Mouse (Mus musculus): ENCODE data around the gene Pbx1. TPM values are rescaled to one million over a fixed set of nuclear protein-coding genes. Genes with fewer than 3 reads are reported as not detected.
A peak's percentile ranks its signal among the peaks of the same experiment; 100 is the strongest.
"Not testable (repeated sequence)": the region's sequence is repeated elsewhere in the genome, so short reads cannot be mapped to it uniquely, and the experiment has no call there.

The Pbx1 gene
- 2.0 and 2.6 TPM in 2 replicates for polyA plus RNA-seq (2015; fragmentation: Nextera tagmentation; extraction: Ambion mirVana)

DNA sequence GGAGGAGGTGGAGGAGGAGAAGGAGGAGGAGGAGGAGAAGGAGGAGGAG lies at the start of gene Pbx1:
Gene Pbx1, minus strand, starts transcription at position 39 of the 49 bp plus-strand sequence.
- peaks cover 12% of the 10 kb centered on the region for H3K27me3 ChIP-seq
- not testable (repeated sequence) for H3K9me3 ChIP-seq (replicated peaks); ATAC-seq (ENCODE audit: insufficient read depth); H3K36me3 ChIP-seq (replicated peaks)
- H3K4me3 ChIP-seq (replicated peaks): peak within 1 kb of the TSS; percentile 65
- peak within 1 kb of the TSS; percentile 85 for H3K4me2 ChIP-seq
- H3K4me1 ChIP-seq (replicated peaks): peaks cover 15% of the 10 kb centered on the region
- peak within 1 kb of the TSS; percentile 50 for H3K9ac ChIP-seq
- peak within 1 kb of the TSS; percentile 66 for H3K27ac ChIP-seq (replicated peaks)

DNA sequence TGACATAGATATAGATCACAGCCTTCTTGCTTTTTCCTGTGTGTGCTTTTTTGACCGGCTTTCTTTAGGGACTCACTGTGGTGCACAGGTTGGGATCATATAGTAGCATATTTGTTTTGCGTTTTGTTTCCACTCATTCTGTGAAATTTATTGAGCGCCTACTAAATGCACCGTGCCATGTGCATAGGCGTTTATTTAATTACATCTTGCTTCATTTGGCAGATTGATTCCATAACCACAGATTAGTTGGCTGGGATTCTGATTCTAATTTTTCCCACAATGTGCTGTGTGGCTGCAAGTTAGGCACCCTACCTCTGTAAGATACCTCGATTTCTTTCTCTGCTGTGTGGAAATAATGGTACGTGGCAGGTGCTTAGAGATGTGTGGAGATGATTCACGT lies 47.6 kb upstream of the Pbx1 start:
- Histone ChIP-seq H3K9me3 (replicated peaks) (no peaks in the 10 kb centered on the region), H3K27ac (replicated peaks) (no peak overlapping the region), H3K4me2 (no peak overlapping the region), H3K27me3 (no peaks in the 10 kb centered on the region), H3K4me3 (replicated peaks) (no peak overlapping the region), H3K4me1 (replicated peaks) (no peaks in the 10 kb centered on the region), H3K9ac (no peak overlapping the region), H3K36me3 (replicated peaks) (no peaks in the 10 kb centered on the region)
- ATAC-seq (ENCODE audit: insufficient read depth): no peak
- WGBS (ENCODE audit: insufficient replicate concordance): 54% methylated on average over 8 of the region's 8 CpGs

DNA sequence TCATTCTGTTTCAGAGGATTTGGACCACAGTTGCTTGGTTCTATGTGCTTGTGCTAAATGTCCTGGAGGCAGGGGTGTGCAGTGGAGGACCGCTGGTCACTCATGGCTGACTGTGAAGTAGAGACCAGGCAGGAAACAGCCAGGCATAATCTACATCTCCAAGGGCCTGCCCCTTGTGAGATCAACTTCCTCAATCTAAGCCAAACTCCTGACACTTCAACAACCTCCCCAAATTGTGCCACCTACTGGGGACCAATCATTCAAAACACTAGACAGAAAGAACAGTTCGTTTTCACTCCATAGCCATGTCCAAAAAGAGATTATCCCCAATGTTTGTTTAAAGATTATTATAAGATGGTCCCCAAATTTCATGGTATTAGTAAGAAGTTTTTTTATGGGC lies 46.8 kb upstream of the Pbx1 start:
- no peak overlapping the region for H3K9ac ChIP-seq
- H3K36me3 ChIP-seq (replicated peaks): no peaks in the 10 kb centered on the region
- H3K9me3 ChIP-seq (replicated peaks): no peaks in the 10 kb centered on the region
- H3K4me1 ChIP-seq (replicated peaks): no peaks in the 10 kb centered on the region
- H3K4me2 ChIP-seq: no peak overlapping the region
- 20% methylated on average over 2 of the region's 2 CpGs for WGBS (ENCODE audit: insufficient replicate concordance)
- H3K4me3 ChIP-seq (replicated peaks): no peak overlapping the region
- H3K27ac ChIP-seq (replicated peaks): no peak overlapping the region
- H3K27me3 ChIP-seq: no peaks in the 10 kb centered on the region
- ATAC-seq (ENCODE audit: insufficient read depth): no peak

DNA sequence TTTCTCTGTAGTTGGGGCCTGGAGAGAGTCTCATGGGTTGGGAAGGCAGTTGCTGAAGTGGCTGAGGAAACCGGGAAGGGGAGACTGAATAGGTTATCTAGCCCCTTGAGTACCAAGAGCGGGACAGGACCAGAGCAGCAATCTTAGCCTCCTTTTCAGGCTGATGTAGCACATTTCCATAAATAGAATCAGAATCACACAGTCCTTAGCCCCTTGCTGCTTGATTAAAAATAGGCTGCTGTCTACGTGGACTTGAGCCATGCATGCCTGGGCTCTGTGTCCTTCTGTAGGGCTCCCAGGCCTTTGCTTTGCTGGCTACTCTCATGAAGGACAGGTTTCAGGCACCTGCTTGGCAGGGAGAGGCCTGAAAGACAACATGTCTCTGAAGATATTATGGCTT lies 44.8 kb upstream of the Pbx1 start:
- Histone ChIP-seq H3K27ac (replicated peaks) (no peak overlapping the region), H3K27me3 (no peaks in the 10 kb centered on the region), H3K9me3 (replicated peaks) (no peaks in the 10 kb centered on the region), H3K4me1 (replicated peaks) (no peaks in the 10 kb centered on the region), H3K4me2 (no peak overlapping the region), H3K4me3 (replicated peaks) (no peak overlapping the region), H3K36me3 (replicated peaks) (no peaks in the 10 kb centered on the region), H3K9ac (no peak overlapping the region)
- ATAC-seq (ENCODE audit: insufficient read depth): no peak
- 67% methylated on average over 3 of the region's 3 CpGs for WGBS (ENCODE audit: insufficient replicate concordance)

DNA sequence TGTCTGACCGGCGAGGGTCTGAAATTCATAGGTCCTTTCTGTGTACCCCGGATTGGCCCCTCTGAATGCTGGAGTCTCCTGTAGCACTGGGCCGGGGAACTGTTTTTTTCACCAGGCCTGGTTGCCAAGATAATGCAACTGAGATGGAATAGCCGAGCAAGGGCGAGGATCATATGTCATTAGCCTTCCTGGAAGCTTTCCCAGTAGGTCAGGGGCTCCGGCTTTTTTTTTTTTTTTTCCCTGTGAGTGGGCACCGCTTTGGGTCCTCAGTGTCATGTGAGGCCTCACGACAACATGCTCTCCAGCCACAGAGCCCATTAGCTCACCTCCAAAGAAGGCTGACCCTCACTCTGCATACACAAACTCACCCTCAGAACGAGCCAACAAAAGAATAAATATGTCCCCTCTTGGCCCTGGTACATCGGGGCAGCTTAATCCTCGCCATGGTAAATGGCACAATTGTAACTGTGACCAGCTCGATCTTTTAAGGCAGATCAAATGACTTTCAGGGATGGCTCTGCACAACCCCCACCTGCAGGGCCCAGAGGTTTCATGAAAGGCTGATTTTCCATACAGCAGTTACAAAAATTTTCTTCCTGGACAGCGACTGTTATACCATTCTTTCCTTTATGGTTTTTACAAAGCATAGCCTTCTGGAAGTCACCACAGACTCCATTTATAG lies 44.3 kb upstream of the Pbx1 start:
- no peaks in the 10 kb centered on the region for H3K36me3 ChIP-seq (replicated peaks)
- no peak overlapping the region for H3K27ac ChIP-seq (replicated peaks)
- H3K27me3 ChIP-seq: no peaks in the 10 kb centered on the region
- 63% methylated on average over 14 of the region's 14 CpGs for WGBS (ENCODE audit: insufficient replicate concordance)
- no peak overlapping the region for H3K4me3 ChIP-seq (replicated peaks)
- H3K9ac ChIP-seq: no peak overlapping the region
- no peaks in the 10 kb centered on the region for H3K4me1 ChIP-seq (replicated peaks)
- H3K4me2 ChIP-seq: no peak overlapping the region
- ATAC-seq (ENCODE audit: insufficient read depth): no peak
- no peaks in the 10 kb centered on the region for H3K9me3 ChIP-seq (replicated peaks)

DNA sequence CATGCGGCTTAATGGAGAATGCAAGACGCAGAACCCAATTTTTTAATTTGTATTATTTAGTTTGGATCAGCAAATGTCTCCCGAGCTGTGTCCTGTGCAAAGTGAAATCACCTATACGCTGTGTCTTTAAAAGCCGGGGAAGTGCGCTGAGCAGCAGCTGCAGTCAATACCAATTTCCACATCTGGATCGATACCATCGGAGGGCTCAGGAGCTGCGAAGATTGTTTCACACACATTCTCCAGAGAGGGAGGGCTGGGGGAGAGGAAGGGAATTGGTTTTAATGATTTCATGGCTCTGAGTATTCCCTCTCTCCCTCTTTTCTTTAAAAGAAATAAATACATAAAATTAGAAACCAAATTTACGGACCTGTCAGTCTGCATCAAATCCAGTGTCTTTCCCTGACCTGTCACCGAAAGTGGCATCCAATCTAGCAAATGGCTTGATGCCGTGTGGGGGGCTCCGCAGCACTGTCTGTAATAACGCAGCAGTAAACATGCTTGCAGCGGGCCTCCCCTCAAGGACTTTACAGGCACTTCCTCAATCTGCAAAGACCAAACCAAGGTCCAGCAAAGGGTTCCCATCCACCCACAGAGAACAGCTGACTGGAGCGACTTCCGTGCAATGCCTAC lies 43.6 kb upstream of the Pbx1 start:
- ATAC-seq (ENCODE audit: insufficient read depth): no peak
- no peaks in the 10 kb centered on the region for H3K36me3 ChIP-seq (replicated peaks)
- no peaks in the 10 kb centered on the region for H3K4me1 ChIP-seq (replicated peaks)
- H3K27me3 ChIP-seq: no peaks in the 10 kb centered on the region
- no peak overlapping the region for H3K4me3 ChIP-seq (replicated peaks)
- no peak overlapping the region for H3K27ac ChIP-seq (replicated peaks)
- H3K4me2 ChIP-seq: no peak overlapping the region
- WGBS (ENCODE audit: insufficient replicate concordance): 65% methylated on average over 17 of the region's 17 CpGs
- H3K9me3 ChIP-seq (replicated peaks): no peaks in the 10 kb centered on the region
- H3K9ac ChIP-seq: no peak overlapping the region

DNA sequence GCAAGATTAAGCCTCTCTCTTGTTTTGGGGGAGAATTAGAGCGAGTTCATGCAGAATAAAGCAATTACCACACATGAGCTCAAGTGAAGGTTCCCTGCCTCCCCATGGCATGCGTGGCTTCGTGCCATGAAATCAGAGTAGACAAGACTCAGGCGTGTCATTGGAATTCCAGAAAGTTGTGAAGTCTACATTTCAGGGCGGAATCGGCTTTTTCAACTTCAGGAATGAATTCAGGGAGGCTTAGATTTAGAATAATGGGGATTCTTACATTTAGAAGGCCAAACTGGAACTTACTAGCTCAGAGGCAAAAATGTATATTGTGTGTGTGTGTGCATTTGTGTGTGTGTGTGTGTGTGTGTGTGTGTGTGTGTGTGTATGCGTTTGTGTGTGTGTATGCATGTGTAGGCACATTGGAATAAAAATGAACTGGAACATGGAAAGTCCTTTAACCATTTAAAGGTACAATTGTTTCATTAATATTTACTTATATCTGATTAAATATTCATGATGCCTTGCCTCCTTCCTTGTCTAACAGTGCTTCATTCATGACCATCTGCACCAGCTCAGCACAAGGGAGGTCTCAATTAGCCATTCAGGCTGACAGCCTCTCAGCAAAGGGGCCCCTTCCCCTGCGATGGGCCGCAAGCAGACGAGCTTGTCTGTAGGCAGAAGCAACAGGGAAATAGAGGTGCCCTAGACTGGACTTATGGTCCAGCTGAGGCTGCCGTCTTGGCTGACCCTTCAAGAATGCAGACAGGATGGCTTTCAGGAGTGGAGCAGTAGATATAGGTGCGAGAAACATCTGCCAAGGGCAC lies 41.4 kb upstream of the Pbx1 start:
- Histone ChIP-seq H3K4me3 (replicated peaks) (no peak overlapping the region), H3K9ac (no peak overlapping the region), H3K36me3 (replicated peaks) (no peaks in the 10 kb centered on the region), H3K27me3 (no peaks in the 10 kb centered on the region), H3K27ac (replicated peaks) (no peak overlapping the region), H3K4me1 (replicated peaks) (no peaks in the 10 kb centered on the region), H3K9me3 (replicated peaks) (no peaks in the 10 kb centered on the region), H3K4me2 (no peak overlapping the region)
- ATAC-seq (ENCODE audit: insufficient read depth): no peak
- 67% methylated on average over 12 of the region's 12 CpGs for WGBS (ENCODE audit: insufficient replicate concordance)

DNA sequence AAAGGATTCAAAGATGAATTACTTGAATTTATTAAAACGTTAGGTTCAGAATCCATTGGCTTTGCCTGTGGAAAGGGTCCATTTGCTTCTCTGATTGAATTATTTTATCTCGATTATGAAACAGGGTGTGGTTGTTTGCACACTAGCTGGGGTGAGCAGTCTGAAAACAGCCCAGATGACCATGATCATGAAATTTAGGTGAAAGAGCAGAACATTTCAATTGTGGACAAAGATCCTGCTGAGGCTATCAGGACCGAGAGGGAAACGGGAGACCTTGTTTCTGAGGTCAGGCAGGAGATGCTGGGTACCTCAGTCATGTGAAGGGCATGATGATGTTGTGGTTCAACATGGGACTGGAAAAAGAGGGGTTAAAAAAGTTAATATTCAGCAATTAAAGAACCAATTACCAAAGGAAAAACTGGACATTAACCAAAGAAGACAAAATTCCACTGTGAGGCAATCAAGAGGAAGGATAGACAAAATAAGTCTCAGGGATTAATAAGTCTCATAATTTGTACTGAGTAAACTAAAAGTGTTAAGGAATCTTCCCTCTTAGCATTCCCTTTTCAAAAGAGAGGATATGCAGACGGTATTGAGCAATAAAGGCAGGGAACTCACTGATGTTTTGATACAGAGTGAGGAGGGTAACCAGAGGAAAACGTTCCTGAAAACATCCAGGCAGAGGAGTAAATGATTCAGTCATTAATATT lies 40.6 kb upstream of the Pbx1 start:
- Histone ChIP-seq H3K4me2 (no peak overlapping the region), H3K4me1 (replicated peaks) (no peaks in the 10 kb centered on the region), H3K9me3 (replicated peaks) (no peaks in the 10 kb centered on the region), H3K4me3 (replicated peaks) (no peak overlapping the region), H3K36me3 (replicated peaks) (no peaks in the 10 kb centered on the region), H3K27ac (replicated peaks) (no peak overlapping the region), H3K9ac (no peak overlapping the region), H3K27me3 (no peaks in the 10 kb centered on the region)
- WGBS (ENCODE audit: insufficient replicate concordance): 46% methylated on average over 6 of the region's 6 CpGs
- no peak for ATAC-seq (ENCODE audit: insufficient read depth)

DNA sequence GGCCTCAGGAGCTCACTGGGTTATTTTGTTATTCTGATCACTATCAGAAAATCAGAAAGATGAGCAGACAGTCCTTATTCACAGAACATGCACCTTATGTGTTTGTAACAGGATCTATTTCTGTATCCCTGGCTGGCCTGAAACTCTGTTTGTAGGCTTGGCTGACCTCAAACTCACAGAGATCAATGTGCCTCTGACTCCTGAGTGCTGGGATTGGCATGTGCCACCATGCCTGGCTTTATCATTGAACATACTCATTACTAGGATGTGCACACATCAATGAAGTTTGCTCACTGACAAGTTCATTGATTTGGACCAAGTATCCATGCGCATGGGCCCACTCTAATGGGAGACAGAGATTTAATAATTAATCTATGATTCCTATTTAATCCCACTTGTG lies 27.4 kb upstream of the Pbx1 start:
- Histone ChIP-seq H3K36me3 (replicated peaks) (no peaks in the 10 kb centered on the region), H3K27me3 (no peaks in the 10 kb centered on the region), H3K27ac (replicated peaks) (no peak overlapping the region), H3K9me3 (replicated peaks) (no peaks in the 10 kb centered on the region), H3K4me1 (replicated peaks) (no peaks in the 10 kb centered on the region), H3K4me3 (replicated peaks) (no peak overlapping the region), H3K4me2 (no peak overlapping the region), H3K9ac (no peak overlapping the region)
- ATAC-seq (ENCODE audit: insufficient read depth): no peak
- 86% methylated on average over 1 of the region's 1 CpGs for WGBS (ENCODE audit: insufficient replicate concordance)

DNA sequence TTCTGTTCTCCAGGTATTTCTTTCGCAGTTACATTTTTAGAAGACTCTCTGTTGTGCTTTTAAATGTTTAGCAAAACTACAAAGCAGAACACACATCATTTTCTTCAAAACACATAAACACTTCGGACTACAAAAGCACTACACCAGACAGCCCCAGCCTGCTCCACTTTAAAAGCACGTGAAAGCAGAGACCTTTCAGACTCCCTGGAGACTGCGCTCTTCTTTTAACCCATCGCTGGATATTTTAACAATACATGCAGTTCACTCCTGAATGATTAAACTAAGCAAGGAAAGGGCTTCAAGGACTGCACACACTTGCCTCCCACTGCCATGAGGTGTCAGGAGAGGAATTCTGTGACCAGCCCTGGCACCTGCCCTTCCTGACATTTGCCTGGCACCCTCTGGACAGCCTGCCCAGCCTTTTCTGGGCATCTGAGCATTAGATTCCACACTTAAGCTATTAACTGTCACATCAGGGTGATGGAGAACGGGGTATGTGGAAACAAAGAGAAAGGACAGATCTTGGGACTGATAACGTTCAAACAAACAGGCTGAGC lies 25.2 kb upstream of the Pbx1 start:
- WGBS (ENCODE audit: insufficient replicate concordance): 41% methylated on average over 7 of the region's 7 CpGs

DNA sequence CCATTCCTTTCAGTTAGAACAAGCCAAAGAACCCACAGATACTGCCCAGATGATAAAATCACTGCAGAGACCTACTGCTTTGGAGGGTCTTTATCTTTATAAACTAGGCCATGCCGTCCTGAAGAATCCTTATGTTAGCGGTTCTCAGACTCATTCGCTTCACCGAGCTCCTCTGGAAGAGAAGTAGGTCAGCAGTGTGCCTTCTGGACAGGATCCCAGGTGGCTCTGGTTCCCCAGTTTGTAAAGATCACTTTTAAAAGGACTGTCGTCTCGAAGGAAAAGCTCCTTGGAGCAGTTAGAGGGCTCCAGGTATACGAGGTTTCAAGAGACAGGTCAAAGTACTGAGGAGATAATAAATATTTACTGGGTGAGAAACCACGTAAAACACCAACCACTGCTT lies 23.1 kb upstream of the Pbx1 start:
- ATAC-seq (ENCODE audit: insufficient read depth): no peak
- Histone ChIP-seq H3K27ac (replicated peaks) (no peak overlapping the region), H3K4me1 (replicated peaks) (no peaks in the 10 kb centered on the region), H3K9me3 (replicated peaks) (no peaks in the 10 kb centered on the region), H3K36me3 (replicated peaks) (no peaks in the 10 kb centered on the region), H3K4me2 (no peak overlapping the region), H3K4me3 (replicated peaks) (no peak overlapping the region), H3K27me3 (no peaks in the 10 kb centered on the region), H3K9ac (no peak overlapping the region)
- WGBS (ENCODE audit: insufficient replicate concordance): 62% methylated on average over 8 of the region's 8 CpGs

More for the DNA sequence above, 25.2 kb upstream of the Pbx1 start:
- H3K4me1 ChIP-seq (replicated peaks): no peaks in the 10 kb centered on the region
- H3K27ac ChIP-seq (replicated peaks): no peak overlapping the region
- no peak overlapping the region for H3K4me2 ChIP-seq
- H3K4me3 ChIP-seq (replicated peaks): no peak overlapping the region
- H3K9ac ChIP-seq: no peak overlapping the region
- no peak for ATAC-seq (ENCODE audit: insufficient read depth)
- no peaks in the 10 kb centered on the region for H3K27me3 ChIP-seq
- no peaks in the 10 kb centered on the region for H3K9me3 ChIP-seq (replicated peaks)
- no peaks in the 10 kb centered on the region for H3K36me3 ChIP-seq (replicated peaks)
